Mouse (Mus musculus) hindbrain, embryonic 11.5 days (tissue): ENCODE data around the gene Skap1. TPM values are rescaled to one million over a fixed set of nuclear protein-coding genes. Genes with fewer than 3 reads are reported as not detected.
A peak's percentile ranks its signal among the peaks of the same experiment; 100 is the strongest.

Experiments used
- ATAC-seq: fragments of 200-750 bp; cut with Nextera tagmentation; 2 replicates; pipeline ENCODE4 v1.8.0; 2017; ENCODE audit warnings: mild to moderate bottlenecking, moderate TSS enrichment, moderate library complexity; ENCODE audit not compliant: low FRiP score
- DNase-seq: peaks from one replicate; pipeline ENCODE4 v3.0.0-alpha.2; 2015; ENCODE audit warnings: low spot score
- H3K27ac ChIP-seq: fragments of 300-500 bp; sonication (generic); 2 replicates; pipeline ENCODE4 v1.5.1; 2014; ENCODE audit warnings: mild to moderate bottlenecking, low read depth, low read length
- H3K27me3 ChIP-seq: fragments of 300-500 bp; sonication (generic); 2 replicates; pipeline ENCODE4 v1.6.1; 2014; ENCODE audit warnings: mild to moderate bottlenecking, low read length, moderate library complexity, mixed read lengths; ENCODE audit not compliant: control insufficient read depth, insufficient read depth
- H3K36me3 ChIP-seq: fragments of 300-500 bp; sonication (generic); 2 replicates; pipeline ENCODE4 v1.6.1; 2014; ENCODE audit warnings: mild to moderate bottlenecking, low read length, moderate library complexity, mixed read lengths; ENCODE audit not compliant: control insufficient read depth, insufficient read depth
- H3K4me1 ChIP-seq: fragments of 300-500 bp; sonication (generic); replicated peaks from 2 replicates; pipeline ENCODE4 v1.6.1; 2014; ENCODE audit warnings: low read length, mixed read lengths; ENCODE audit not compliant: control insufficient read depth, insufficient read depth
- H3K4me2 ChIP-seq: fragments of 300-500 bp; sonication (generic); replicated peaks from 2 replicates; pipeline ENCODE4 v1.6.1; 2014; ENCODE audit warnings: mild to moderate bottlenecking, low read depth, low read length
- H3K4me3 ChIP-seq: fragments of 300-500 bp; sonication (generic); 2 replicates; pipeline ENCODE4 v1.5.1; 2014; ENCODE audit warnings: low read depth, low read length
- H3K9ac ChIP-seq: fragments of 300-500 bp; sonication (generic); 2 replicates; pipeline ENCODE4 v1.6.1; 2014; ENCODE audit warnings: low read depth, low read length
- H3K9me3 ChIP-seq: fragments of 300-500 bp; sonication (generic); 2 replicates; pipeline ENCODE4 v1.6.1; 2016; ENCODE audit warnings: low read length; ENCODE audit not compliant: control insufficient read depth
- WGBS: fragments of 180-500 bp; shearing (Covaris S2); extraction: QIAGEN DNeasy Blood & Tissue Kit; methylation state at CpG from one replicate; pipeline ENCODE4 v1.1.7; 2014; 5-methylcytosine and 5-hydroxymethylcytosine counted together
- polyA plus RNA-seq: library from polyadenylated mRNA; unstranded; fragments of >200 nt; fragmentation: Nextera tagmentation; extraction: Ambion mirVana; gene quantifications from 2 replicates; pipeline ENCODE4 v1.2.1, GENCODE M21; 2014

Skap1 gene
- polyA plus RNA-seq, 1 experiment from 2014 or later, result 0.85 TPM

DNA sequence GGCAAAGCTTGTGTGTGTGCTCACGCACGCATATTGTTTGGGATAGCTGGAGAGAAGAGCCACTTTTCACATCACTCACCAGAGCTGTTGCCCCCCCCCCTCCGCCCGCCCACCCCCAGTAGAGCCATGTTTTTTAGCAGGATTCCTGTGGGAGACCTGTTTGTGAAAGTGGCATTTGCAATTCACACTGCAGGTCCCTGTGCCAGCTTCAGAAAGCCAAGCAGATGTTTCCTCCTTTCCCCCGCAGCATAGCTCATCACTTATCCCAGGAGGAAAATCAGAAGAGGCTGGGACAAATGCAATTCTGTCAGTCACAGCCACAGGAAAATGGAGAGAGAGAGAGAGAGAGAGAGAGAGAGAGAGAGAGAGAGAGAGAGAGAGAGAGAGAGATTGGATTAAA lies 155.2 kb downstream of the Skap1 start:
- H3K4me3 ChIP-seq, result no peak overlapping the region
- no peaks in the 10 kb centered on the region for H3K36me3 ChIP-seq
- WGBS, result 30% methylated on average over 5 of the region's 5 CpGs
- no peak for DNase-seq
- peak overlapping the region; percentile 39; the same call in 1 of the 2 replicates for H3K27ac ChIP-seq
- H3K4me2 ChIP-seq, result no peak overlapping the region
- ATAC-seq, result no peak
- H3K4me1 ChIP-seq, result peaks cover 2% of the 10 kb centered on the region; the same call in 1 of the 2 replicates
- H3K27me3 ChIP-seq, result no peaks in the 10 kb centered on the region
- no peaks in the 10 kb centered on the region for H3K9me3 ChIP-seq
- H3K9ac ChIP-seq, result no peak overlapping the region

DNA sequence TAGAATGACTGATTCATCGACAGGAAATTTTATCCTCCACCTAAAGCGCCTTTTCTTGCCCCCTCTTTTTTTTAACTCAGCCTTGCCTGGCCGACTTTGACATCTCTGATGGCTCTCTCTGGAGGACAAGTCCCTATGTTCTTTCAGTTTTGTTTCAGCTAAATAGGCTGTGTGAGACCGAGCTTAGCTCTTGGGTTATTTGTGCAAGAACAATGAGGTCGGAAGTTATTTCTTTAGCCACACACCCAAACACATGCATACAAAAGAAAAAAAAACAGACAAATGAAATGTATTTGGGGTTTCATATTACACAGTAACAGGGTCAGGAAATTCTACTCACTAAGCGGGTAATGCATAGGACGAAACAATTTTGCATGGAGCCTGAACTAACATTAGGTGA lies 155.6 kb downstream of the Skap1 start:
- DNase-seq (peak; percentile 25), ATAC-seq (no peak)
- no peaks in the 10 kb centered on the region for H3K36me3 ChIP-seq
- H3K9ac ChIP-seq, result no peak overlapping the region
- WGBS, result 32% methylated on average over 7 of the region's 7 CpGs
- H3K4me3 ChIP-seq, result no peak overlapping the region
- H3K27me3 ChIP-seq, result no peaks in the 10 kb centered on the region
- H3K27ac ChIP-seq, result peak overlapping the region; percentile 39; the same call in 1 of the 2 replicates
- H3K4me2 ChIP-seq, result no peak overlapping the region
- no peaks in the 10 kb centered on the region for H3K9me3 ChIP-seq
- H3K4me1 ChIP-seq, result peaks cover 2% of the 10 kb centered on the region; the same call in 1 of the 2 replicates

DNA sequence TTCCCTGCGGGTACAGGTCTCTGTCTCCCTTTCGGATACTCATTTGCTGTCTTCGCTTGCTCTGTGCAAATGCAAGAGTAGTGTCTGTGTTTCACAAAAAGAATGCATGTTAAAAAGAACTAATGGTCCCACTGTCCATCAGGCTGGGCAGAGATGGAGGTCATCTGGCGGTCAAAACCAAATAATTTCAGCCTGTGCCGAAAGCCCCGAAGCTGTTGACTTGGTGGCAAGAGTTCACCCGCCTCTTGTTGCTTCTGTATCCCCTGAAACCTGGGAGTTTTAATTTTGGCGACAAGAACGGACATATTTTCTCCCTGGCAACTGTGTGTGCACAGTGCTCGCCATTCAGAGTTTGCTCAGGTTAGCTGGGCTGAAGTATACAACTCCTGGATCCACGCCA lies 156.3 kb downstream of the Skap1 start:
- no peak overlapping the region for H3K4me3 ChIP-seq
- ATAC-seq, result peak; percentile 35; the same call in 1 of the 2 replicates
- no peaks in the 10 kb centered on the region for H3K9me3 ChIP-seq
- no peaks in the 10 kb centered on the region for H3K36me3 ChIP-seq
- H3K4me1 ChIP-seq, result peaks cover 2% of the 10 kb centered on the region; the same call in 1 of the 2 replicates
- H3K27me3 ChIP-seq, result no peaks in the 10 kb centered on the region
- peak overlapping the region; percentile 60 for H3K27ac ChIP-seq
- 49% methylated on average over 11 of the region's 11 CpGs for WGBS
- peak overlapping the region; percentile 5; the same call in 1 of the 2 replicates for H3K4me2 ChIP-seq
- peak; percentile 25 for DNase-seq
- no peak overlapping the region for H3K9ac ChIP-seq

DNA sequence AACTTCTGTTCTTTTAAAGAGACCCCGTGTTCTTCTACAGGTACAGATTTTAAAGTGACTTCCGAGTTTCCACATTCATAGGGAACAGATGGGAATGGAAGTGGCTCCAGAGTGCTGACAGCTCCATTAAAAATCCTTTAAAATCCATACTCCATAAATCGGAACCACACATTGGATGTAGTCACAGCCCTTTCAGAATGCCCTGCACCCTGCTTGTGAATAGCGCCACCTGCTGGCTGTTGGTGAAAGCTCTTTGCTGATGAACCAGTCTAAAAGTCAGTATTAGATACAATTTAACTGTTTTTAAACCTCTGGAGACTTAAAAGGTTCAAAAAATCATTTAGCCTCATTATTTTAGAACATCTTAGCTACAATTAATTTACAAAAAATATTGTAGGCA lies 156.8 kb downstream of the Skap1 start:
- no peaks in the 10 kb centered on the region for H3K36me3 ChIP-seq
- WGBS, result 29% methylated on average over 4 of the region's 4 CpGs
- no peak overlapping the region for H3K9ac ChIP-seq
- ATAC-seq, result no peak
- H3K27ac ChIP-seq, result 0 out of 2 replicates have a peak overlapping the region, but pooled peaks have one; percentile 60
- no peak overlapping the region; the same call in 1 of the 2 replicates for H3K4me2 ChIP-seq
- peaks cover 2% of the 10 kb centered on the region; the same call in 1 of the 2 replicates for H3K4me1 ChIP-seq
- no peaks in the 10 kb centered on the region for H3K27me3 ChIP-seq
- peak; percentile 88 for DNase-seq
- H3K4me3 ChIP-seq, result no peak overlapping the region
- no peaks in the 10 kb centered on the region for H3K9me3 ChIP-seq

DNA sequence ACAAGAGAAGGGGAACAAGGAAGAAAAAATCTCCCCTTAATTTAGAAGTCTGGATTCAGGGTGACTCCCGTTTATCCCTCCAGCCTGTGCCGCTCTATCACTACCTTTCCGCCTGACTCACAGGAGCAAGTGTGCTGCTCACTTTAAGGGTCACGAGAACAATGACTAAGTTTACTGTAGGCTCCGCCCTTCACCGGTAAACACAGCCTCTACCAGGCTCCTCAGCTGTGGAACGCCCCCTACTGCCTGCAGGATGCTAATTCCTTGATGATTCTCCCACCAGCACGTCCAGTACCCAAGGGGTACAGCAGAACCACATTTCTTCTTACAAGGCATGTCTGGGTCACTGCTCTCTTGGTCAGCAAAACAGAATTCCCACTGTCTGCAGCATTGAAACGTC lies 158.4 kb downstream of the Skap1 start:
- Histone ChIP-seq H3K4me3 (no peak overlapping the region), H3K9me3 (no peaks in the 10 kb centered on the region), H3K9ac (no peak overlapping the region), H3K4me2 (no peak overlapping the region), H3K36me3 (no peaks in the 10 kb centered on the region), H3K27me3 (0 out of 2 replicates have a peak, but pooled peaks cover 2% of the 10 kb centered on the region), H3K4me1 (peaks cover 2% of the 10 kb centered on the region; the same call in 1 of the 2 replicates), H3K27ac (no peak overlapping the region)
- DNase-seq (peak; percentile 47), ATAC-seq (no peak)
- WGBS, result 10% methylated on average over 9 of the region's 9 CpGs

DNA sequence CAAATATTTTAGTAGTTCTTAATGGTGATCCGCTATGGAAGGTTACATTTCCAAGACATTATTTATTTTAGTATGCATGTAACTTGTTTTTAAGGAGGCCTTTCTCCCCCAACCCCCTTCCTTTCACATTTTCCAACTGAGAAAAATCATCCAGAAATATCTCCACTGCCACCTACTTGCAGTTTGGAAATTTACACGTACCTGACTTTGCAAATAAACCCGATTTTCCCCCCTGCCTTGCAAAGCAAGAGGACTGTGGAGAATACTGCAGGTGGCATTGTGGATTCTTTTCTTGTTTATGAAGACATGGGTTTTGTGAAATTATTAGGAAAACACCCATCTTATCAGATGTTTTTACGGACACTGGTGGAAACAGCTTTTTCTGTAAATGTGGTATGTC lies 160.0 kb downstream of the Skap1 start:
- Histone ChIP-seq H3K4me1 (peaks cover 2% of the 10 kb centered on the region; the same call in 1 of the 2 replicates), H3K9me3 (no peaks in the 10 kb centered on the region), H3K27ac (no peak overlapping the region), H3K4me3 (no peak overlapping the region), H3K36me3 (no peaks in the 10 kb centered on the region), H3K4me2 (no peak overlapping the region), H3K9ac (no peak overlapping the region), H3K27me3 (peaks cover 2% of the 10 kb centered on the region; the same call in 1 of the 2 replicates)
- 58% methylated on average over 4 of the region's 4 CpGs for WGBS
- ATAC-seq, result no peak
- DNase-seq, result no peak

DNA sequence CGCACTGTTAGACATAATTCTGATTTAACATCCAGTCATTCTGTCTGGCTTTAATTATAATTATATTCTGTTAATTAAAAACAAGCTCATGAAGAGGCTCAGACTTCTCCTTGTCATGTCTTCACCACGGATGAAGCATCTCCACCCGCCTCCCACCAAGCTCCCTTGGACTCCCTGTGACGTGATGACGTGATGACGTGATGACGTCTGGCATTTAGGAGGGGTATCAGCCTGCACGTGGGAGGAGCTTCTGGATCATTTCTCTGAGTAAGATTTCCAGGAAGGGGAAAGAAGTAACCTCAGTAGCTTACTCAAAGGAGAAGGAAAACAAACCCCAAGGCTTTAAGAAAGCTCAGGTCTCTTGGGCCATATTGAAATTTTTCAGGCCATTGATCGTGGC lies 165.4 kb downstream of the Skap1 start:
- Histone ChIP-seq H3K9ac (no peak overlapping the region), H3K9me3 (no peaks in the 10 kb centered on the region), H3K36me3 (no peaks in the 10 kb centered on the region), H3K4me2 (no peak overlapping the region), H3K27ac (no peak overlapping the region), H3K4me3 (no peak overlapping the region), H3K27me3 (peaks cover 2% of the 10 kb centered on the region; the same call in 1 of the 2 replicates), H3K4me1 (no peaks in the 10 kb centered on the region)
- ATAC-seq, result no peak
- WGBS, result 51% methylated on average over 9 of the region's 9 CpGs
- peak; percentile 61 for DNase-seq

DNA sequence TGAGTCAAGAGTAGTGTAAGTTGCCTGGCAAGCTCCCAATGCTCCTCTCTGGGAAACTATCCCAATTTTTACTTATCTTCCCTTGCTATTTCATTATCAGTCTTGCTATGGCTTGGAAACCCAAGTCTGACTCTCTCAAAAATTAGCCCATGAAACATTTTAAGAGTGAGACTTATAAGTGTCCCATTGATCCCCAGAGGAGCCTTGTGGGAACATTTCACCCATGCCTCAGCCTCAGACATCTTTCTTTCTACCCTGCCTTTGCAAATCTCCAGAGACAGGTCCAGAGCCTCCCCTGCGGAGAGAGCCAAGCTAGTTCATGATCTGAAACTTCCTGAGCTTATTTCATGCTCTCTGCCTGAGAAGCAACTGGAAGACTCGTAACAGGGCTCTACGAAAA lies 167.1 kb downstream of the Skap1 start:
- Histone ChIP-seq H3K4me2 (no peak overlapping the region), H3K9ac (no peak overlapping the region), H3K36me3 (no peaks in the 10 kb centered on the region), H3K9me3 (no peaks in the 10 kb centered on the region), H3K27ac (no peak overlapping the region), H3K4me3 (no peak overlapping the region), H3K4me1 (no peaks in the 10 kb centered on the region), H3K27me3 (peaks cover under 1% of the 10 kb centered on the region; the same call in 1 of the 2 replicates)
- DNase-seq (no peak), ATAC-seq (no peak)
- 75% methylated on average over 3 of the region's 3 CpGs for WGBS

DNA sequence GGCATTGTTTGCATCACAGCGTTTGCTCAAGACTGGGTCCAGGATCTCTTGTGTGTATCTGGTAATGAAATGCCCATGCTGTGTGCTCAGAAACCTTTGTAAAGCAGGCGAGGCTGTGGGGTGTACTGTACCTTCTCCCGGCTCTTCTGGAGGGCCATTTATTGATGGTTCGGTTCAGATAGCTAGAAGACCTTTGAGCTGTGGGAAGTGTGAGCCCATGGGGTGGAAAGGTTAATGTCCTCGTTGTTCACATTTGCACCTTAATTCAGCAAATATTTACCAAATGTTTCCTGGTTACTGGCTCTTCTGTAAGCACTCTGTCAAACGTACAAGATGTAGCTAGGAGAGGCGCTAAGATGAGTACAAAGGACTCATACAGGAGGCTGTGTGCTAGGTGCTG lies 173.5 kb downstream of the Skap1 start:
- no peak for DNase-seq
- Histone ChIP-seq H3K4me2 (no peak overlapping the region), H3K9ac (no peak overlapping the region), H3K27me3 (no peaks in the 10 kb centered on the region), H3K36me3 (no peaks in the 10 kb centered on the region), H3K27ac (no peak overlapping the region), H3K4me3 (no peak overlapping the region), H3K4me1 (no peaks in the 10 kb centered on the region), H3K9me3 (no peaks in the 10 kb centered on the region)
- no peak for ATAC-seq
- 77% methylated on average over 7 of the region's 7 CpGs for WGBS
